Mouse (Mus musculus) megakaryocyte, embryonic 14.5 days (primary cell): ENCODE measurements around the gene Nfib.

Source experiments
- FLI1 ChIP-seq: IDR thresholded peaks from 2 replicates; pipeline ENCODE4 v1.6.1; 2012; ENCODE audit warnings: low read length, inconsistent platforms, mixed read lengths
- GATA1 ChIP-seq: IDR thresholded peaks from 3 replicates; pipeline ENCODE4 v1.6.1; 2012; ENCODE audit warnings: mixed read lengths, low read length, inconsistent platforms, borderline replicate concordance

- TF ChIP-seq GATA1 (no peak), FLI1 (no peak)
Measured at GRCm38 (mm10) chr4:82530875-82531353, 174.6 kb downstream of the Nfib start.
